Mouse (Mus musculus) kidney, postnatal 25 days (tissue): ENCODE data around the gene Egfem1.

Experiments used
- DNase-seq, 2 experiments: peaks; one replicate each; pipeline ENCODE4 v3.0.0; 2021; ENCODE audit warnings: mixed read lengths in 2 of 2

Gene Egfem1

DNA sequence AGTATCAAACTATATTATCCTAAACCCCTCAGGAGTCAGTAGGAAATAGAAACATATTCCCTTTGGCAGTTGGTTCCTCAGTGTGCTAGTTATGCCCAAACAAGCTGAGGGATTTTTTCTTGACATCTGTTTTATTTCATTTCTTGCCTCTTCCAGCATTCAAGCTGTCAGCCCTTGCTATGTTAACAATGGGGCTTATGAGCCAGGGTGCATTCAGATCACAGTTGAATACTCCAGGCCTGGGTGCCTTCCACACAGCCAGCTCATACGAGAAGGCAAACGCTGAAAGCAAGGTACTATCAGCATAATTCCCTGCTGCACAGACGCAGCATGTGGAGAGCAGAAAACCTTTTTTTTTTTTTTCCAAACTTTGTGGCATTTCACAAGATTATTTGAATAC is 526.9 kb downstream of the Egfem1 start:
- DNase-seq, result no peak

DNA sequence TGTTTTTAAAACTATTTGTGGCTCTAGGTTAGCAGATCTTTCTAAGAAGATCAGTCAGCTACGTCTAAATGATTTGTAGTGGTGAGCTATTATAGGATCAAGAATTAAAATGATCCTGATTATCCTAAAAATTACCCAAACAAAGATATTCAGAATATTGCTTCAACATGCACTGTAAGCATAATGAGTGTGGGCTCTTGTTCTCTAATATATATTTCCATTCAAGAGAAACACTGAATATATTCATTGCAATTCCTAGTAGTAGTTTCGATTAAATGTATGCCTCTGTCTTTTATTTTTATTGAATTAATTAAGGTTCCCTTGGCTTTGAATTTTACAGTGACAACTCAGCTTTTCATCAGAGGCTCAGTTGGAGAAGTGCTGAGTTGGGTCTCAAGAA is 527.4 kb downstream of the Egfem1 start:
- no peak for DNase-seq

- DNase-seq, result no peak
These were observed 537.8 kb downstream of the Egfem1 start for GRCm38 (mm10) chr3:29619586-29619985.

DNA sequence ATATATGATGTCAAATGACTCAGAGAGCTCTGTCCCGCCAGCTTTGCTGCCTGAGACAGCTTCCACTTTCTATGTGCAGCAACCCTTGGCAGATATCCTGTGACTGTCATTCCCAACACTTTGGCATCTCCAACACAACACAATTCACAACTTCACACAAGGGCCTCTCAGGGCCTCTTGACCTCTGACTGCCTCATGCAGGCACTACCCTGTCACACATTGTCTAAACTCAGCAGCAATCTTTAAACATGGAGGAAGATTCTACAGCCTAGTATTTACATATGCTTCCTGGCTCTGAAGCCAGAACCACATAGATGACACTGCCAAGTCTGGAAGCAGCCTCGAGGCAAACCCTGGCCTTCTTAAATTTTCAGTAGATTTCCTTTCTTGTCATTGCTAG is 558.0 kb downstream of the Egfem1 start:
- DNase-seq, result no peak

DNA sequence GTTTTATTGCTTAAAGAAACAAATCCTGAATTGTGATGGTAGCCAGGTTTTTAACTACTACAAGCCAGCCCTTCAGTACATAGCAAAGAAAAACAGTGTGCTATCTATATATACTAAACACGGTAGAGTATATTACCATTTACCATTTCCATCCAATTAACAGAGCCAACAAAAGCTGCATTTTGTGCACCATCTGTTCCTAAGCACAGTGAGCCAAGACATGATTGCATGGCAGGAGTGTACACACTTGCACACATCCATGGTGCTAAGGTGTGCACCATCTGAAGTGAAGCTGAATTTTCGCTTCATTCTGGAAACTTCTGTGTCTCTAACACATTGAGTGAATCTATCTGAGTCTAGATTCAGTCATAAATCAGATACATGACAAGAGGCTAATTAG is 585.0 kb downstream of the Egfem1 start:
- no peak for DNase-seq

DNA sequence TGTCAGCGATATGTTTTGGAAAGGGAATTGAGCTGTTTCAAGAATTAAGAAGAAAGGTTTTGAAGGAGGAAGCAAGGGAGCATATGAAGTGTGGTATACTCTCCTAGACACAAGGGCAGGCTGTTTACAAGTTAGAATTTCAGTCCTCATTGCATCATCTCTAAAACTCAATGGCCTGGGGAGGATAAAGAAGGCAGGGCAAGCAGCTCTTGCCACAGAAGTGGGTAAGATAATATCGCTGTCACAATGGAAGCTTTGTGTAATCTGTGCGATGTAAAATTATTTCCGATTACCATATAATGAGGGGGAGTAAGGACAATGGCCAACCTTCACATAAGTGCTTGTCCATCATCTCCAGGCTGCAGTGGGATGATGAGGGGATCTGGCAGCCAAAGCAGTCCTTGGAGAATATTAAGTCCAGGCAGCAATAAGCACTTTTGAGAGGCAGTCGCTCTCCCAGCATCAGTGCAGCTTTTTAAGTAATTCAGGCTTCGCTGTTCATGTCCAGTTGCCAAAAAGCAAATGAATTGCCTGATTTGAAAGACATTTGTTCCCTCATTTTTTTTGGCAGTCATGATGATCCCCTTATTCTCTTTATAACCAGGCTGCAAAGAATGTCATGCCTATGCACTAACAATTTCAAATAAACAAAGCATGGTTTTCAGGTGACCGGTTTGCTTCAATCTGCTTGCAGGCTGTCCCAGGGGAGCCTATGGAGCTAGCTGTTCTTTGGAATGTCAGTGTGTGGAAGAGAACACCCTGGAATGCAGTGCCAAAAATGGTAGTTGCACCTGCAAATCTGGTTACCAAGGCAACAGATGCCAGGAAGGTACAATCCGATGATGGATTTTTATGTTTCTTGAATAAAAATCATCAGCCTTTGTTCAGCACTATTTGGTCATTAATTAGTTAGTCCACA is 607.8 kb downstream of the Egfem1 start:
- no peak for DNase-seq

GRCm38 (mm10) chr3:29701126-29701525 is 619.3 kb downstream of the Egfem1 start:
- DNase-seq, result no peak

DNA sequence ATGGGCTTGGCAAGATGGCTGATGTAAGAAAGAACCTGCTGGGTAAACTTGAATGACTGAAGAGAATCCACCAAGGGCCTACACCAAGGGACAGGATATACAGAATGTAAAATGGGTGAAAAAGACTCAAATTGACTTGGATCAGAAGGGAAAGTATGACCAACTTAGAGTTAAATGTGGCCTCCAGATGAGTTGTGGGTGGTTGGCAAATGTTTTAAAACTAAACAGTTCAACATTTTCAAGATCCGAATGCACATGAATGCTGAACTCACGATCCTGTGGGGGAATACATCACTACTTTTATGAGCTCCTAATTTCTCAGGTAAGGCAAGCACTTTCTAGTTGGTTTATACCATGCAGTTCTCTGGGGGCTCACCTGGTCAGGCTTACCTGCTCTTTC is 625.0 kb downstream of the Egfem1 start:
- no peak for DNase-seq

DNA sequence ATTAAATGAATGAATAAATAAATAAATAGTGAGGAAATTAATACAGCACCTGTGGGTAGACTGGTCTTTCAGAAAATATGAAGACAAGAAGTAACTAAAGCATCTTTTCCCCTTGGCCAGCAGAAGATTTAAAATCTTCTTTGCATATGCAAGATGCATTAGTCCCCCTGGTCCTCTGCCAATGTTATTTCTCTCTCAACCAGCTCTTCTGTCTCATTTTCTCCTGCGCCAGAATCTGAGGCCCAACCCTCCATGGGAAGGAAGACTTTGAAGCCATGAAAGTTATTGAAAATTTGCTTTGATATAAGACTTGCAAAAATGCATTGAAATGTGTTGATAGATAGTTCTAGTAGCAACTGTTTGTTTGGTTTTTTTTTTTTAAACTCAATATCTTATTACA is 625.6 kb downstream of the Egfem1 start:
- DNase-seq, result no peak

DNA sequence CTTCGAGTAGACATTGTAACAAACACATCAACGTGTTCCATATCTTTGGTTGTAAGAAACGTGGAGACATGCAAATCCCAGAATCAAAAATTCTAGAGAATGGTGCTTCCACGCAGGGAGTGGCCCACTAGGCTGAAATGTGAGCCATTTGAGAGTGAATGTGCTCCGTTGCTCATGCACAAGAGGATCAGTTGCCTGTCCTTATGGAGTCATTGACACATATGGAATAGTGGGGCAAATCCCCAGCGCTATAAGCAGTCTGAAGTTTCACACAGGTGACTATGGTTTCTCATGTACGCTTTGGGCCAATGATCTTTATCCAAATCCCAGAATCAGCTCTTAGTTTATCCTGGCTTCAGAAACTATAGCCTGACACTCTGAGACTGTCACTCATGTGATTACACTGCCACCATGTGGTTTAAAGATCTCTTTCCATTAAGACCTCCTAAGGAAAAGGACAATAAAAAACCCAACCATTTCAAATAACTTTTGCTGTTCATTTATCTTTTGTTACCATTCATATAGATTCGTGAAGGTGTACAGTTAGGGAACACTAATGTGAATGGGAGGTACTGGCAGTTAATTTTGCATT is 644.6 kb downstream of the Egfem1 start:
- DNase-seq, result no peak

- DNase-seq, result peak; percentile 36 to 58
These were observed 648.4 kb downstream of the Egfem1 start for GRCm38 (mm10) chr3:29730062-29730760.

- no peak for DNase-seq
These were observed 649.7 kb downstream of the Egfem1 start for GRCm38 (mm10) chr3:29731509-29731908.

GRCm38 (mm10) chr3:29732626-29733025 is 650.8 kb downstream of the Egfem1 start:
- DNase-seq, result no peak

- DNase-seq, result no peak
These were observed 652.4 kb downstream of the Egfem1 start for GRCm38 (mm10) chr3:29734251-29734650.

DNA sequence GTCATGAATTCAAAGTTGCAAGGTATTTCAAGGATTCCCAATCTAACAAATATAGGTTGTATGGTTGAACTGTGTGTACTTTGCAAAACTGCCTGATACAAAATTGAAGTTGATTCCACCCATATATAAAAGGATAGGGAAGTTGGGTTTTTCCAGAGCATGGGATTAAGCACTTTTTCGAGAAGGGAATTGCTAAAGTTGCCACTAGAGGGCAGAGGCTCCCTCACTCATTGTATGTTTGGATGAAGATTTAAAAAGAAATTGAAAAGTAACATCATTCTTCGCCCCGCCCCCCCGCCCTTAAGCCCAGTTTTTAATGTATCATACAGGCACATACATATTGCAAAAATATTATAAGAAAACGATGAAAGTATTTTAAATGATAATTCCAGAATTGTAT is 657.5 kb downstream of the Egfem1 start:
- DNase-seq, result peak in 1 of 2 experiments; percentile 13
